Mouse (Mus musculus): Measurements from ENCODE around the gene Prkce. TPM values are rescaled to one million over a fixed set of nuclear protein-coding genes. Genes with fewer than 3 reads are reported as not detected.

Gene Prkce
- polyA plus RNA-seq, 1 experiment from 2014 or later: 5.2 TPM

- H3K27me3 ChIP-seq (replicated peaks; ENCODE audit: control insufficient read depth, insufficient read depth, low read length): no peaks in the 10 kb centered on the region
- H3K36me3 ChIP-seq (ENCODE audit: control insufficient read depth, insufficient read depth): no peaks in the 10 kb centered on the region
- H3K9me3 ChIP-seq (ENCODE audit: control insufficient read depth): no peaks in the 10 kb centered on the region
- H3K4me2 ChIP-seq (replicated peaks; ENCODE audit: low read depth): no peak overlapping the region
- no peak overlapping the region for H3K4me3 ChIP-seq (ENCODE audit: low read depth, low read length)
- H3K27ac ChIP-seq (ENCODE audit: low read depth, low read length): no peak overlapping the region
- 0 out of 2 replicates have a peak, but pooled peaks cover 5% of the 10 kb centered on the region for H3K4me1 ChIP-seq (replicated peaks; ENCODE audit: control insufficient read depth, insufficient read depth, low read length)
- WGBS: 77% methylated on average over 11 of the region's 11 CpGs
- H3K9ac ChIP-seq (ENCODE audit: low read depth, low read length): no peak overlapping the region
- no peak for ATAC-seq
- TF ChIP-seq CTCF (IDR thresholded peaks at IDR 0.05; ENCODE audit: low read depth): no peak
Observed at GRCm38 (mm10) chr17:86404795-86405501, 237.4 kb downstream of the Prkce start.

DNA sequence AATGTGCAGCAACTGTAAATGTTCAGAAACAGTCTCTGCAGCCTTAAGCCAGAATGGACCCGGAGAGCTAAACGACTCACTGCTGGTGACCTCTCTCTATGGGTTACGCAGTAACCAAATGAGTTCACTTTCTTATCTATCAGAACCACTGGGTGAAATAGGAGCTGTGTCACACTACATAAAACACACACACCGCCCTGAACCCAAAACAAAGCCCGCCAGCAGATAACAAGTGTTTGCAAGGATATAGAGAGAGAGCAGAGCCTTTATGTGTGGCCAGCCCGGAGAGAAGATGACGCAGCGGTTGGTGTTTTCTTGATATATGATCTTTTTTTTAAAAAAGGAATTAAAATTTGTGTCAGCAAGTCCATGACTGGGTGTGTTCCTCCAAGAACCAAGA lies 238.1 kb downstream of the Prkce start:
- WGBS: 67% methylated on average over 8 of the region's 8 CpGs
- H3K36me3 ChIP-seq (ENCODE audit: control insufficient read depth, insufficient read depth): no peaks in the 10 kb centered on the region
- no peak overlapping the region for H3K9ac ChIP-seq (ENCODE audit: low read depth, low read length)
- TF ChIP-seq CTCF (IDR thresholded peaks at IDR 0.05; ENCODE audit: low read depth): no peak
- no peak overlapping the region for H3K4me2 ChIP-seq (replicated peaks; ENCODE audit: low read depth)
- no peak overlapping the region for H3K4me3 ChIP-seq (ENCODE audit: low read depth, low read length)
- H3K9me3 ChIP-seq (ENCODE audit: control insufficient read depth): no peaks in the 10 kb centered on the region
- no peak overlapping the region for H3K27ac ChIP-seq (ENCODE audit: low read depth, low read length)
- H3K27me3 ChIP-seq (replicated peaks; ENCODE audit: control insufficient read depth, insufficient read depth, low read length): no peaks in the 10 kb centered on the region
- ATAC-seq: no peak
- H3K4me1 ChIP-seq (replicated peaks; ENCODE audit: control insufficient read depth, insufficient read depth, low read length): 0 out of 2 replicates have a peak, but pooled peaks cover 5% of the 10 kb centered on the region

DNA sequence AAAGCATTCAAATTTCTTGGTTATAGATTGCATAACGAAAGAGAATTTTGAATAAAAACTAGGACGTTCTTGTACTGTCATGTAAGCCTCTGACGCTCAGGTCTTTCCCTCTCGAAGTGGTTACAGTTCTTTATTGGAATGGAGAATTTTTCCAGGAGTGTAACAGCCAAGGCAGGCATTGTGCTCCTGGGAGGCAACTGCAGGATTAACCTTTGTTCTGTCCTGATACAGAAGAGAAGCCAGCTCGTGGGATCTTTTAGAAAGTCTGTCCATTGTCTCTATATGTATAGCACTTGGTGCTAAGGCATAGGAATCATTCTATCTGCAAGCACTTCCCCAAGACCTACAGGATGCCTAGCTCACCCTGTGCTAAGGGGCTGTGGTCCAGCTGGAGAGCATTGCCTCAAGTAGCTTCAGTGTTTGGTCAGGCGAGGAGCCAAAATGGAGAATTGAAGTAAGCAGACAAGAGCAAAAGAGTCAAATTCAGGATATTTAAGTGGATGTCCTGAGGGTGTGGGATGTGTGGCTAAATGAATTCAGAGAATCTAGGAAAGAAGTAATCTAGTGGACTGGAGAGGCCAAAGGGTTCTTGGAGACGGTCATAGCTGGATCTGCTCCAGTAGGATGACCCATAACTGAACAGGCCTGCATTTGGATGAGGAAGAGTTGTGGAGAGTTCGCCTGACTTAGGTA lies 240.5 kb downstream of the Prkce start:
- Histone ChIP-seq H3K4me2 (replicated peaks; ENCODE audit: low read depth) (no peak overlapping the region), H3K9ac (ENCODE audit: low read depth, low read length) (no peak overlapping the region), H3K4me3 (ENCODE audit: low read depth, low read length) (no peak overlapping the region), H3K4me1 (replicated peaks; ENCODE audit: control insufficient read depth, insufficient read depth, low read length) (0 out of 2 replicates have a peak, but pooled peaks cover 5% of the 10 kb centered on the region), H3K36me3 (ENCODE audit: control insufficient read depth, insufficient read depth) (no peaks in the 10 kb centered on the region), H3K9me3 (ENCODE audit: control insufficient read depth) (no peaks in the 10 kb centered on the region), H3K27ac (ENCODE audit: low read depth, low read length) (no peak overlapping the region), H3K27me3 (replicated peaks; ENCODE audit: control insufficient read depth, insufficient read depth, low read length) (no peaks in the 10 kb centered on the region)
- ATAC-seq: no peak
- no peak for TF ChIP-seq CTCF (IDR thresholded peaks at IDR 0.05; ENCODE audit: low read depth)
- 66% methylated on average over 8 of the region's 8 CpGs for WGBS

- H3K9ac ChIP-seq (ENCODE audit: low read depth, low read length): no peak overlapping the region
- H3K27me3 ChIP-seq (replicated peaks; ENCODE audit: control insufficient read depth, insufficient read depth, low read length): no peaks in the 10 kb centered on the region
- no peak overlapping the region for H3K4me2 ChIP-seq (replicated peaks; ENCODE audit: low read depth)
- H3K4me3 ChIP-seq (ENCODE audit: low read depth, low read length): no peak overlapping the region
- no peak for ATAC-seq
- H3K4me1 ChIP-seq (replicated peaks; ENCODE audit: control insufficient read depth, insufficient read depth, low read length): 0 out of 2 replicates have a peak, but pooled peaks cover 5% of the 10 kb centered on the region
- no peaks in the 10 kb centered on the region for H3K9me3 ChIP-seq (ENCODE audit: control insufficient read depth)
- no peaks in the 10 kb centered on the region for H3K36me3 ChIP-seq (ENCODE audit: control insufficient read depth, insufficient read depth)
- WGBS: 84% methylated on average over 5 of the region's 5 CpGs
- H3K27ac ChIP-seq (ENCODE audit: low read depth, low read length): no peak overlapping the region
- TF ChIP-seq CTCF (IDR thresholded peaks at IDR 0.05; ENCODE audit: low read depth): no peak
Observed at GRCm38 (mm10) chr17:86408614-86409006, 241.0 kb downstream of the Prkce start.

- 84% methylated on average over 8 of the region's 8 CpGs for WGBS
- H3K9ac ChIP-seq (ENCODE audit: low read depth, low read length): no peak overlapping the region
- no peak for ATAC-seq
Observed at GRCm38 (mm10) chr17:86409485-86409884, 241.9 kb downstream of the Prkce start.

GRCm38 (mm10) chr17:86410496-86410895 lies 242.9 kb downstream of the Prkce start:
- Histone ChIP-seq H3K27ac (ENCODE audit: low read depth, low read length) (no peak overlapping the region), H3K9me3 (ENCODE audit: control insufficient read depth) (no peaks in the 10 kb centered on the region), H3K4me1 (replicated peaks; ENCODE audit: control insufficient read depth, insufficient read depth, low read length) (0 out of 2 replicates have a peak, but pooled peaks cover 5% of the 10 kb centered on the region), H3K27me3 (replicated peaks; ENCODE audit: control insufficient read depth, insufficient read depth, low read length) (no peaks in the 10 kb centered on the region), H3K9ac (ENCODE audit: low read depth, low read length) (no peak overlapping the region), H3K36me3 (ENCODE audit: control insufficient read depth, insufficient read depth) (no peaks in the 10 kb centered on the region), H3K4me3 (ENCODE audit: low read depth, low read length) (no peak overlapping the region), H3K4me2 (replicated peaks; ENCODE audit: low read depth) (no peak overlapping the region)
- 78% methylated on average over 12 of the region's 12 CpGs for WGBS
- no peak for TF ChIP-seq CTCF (IDR thresholded peaks at IDR 0.05; ENCODE audit: low read depth)
- no peak for ATAC-seq

More at GRCm38 (mm10) chr17:86409485-86409884, 241.9 kb downstream of the Prkce start:
- Histone ChIP-seq H3K4me2 (replicated peaks; ENCODE audit: low read depth) (no peak overlapping the region), H3K9me3 (ENCODE audit: control insufficient read depth) (no peaks in the 10 kb centered on the region), H3K27me3 (replicated peaks; ENCODE audit: control insufficient read depth, insufficient read depth, low read length) (no peaks in the 10 kb centered on the region), H3K36me3 (ENCODE audit: control insufficient read depth, insufficient read depth) (no peaks in the 10 kb centered on the region), H3K4me1 (replicated peaks; ENCODE audit: control insufficient read depth, insufficient read depth, low read length) (0 out of 2 replicates have a peak, but pooled peaks cover 5% of the 10 kb centered on the region), H3K27ac (ENCODE audit: low read depth, low read length) (no peak overlapping the region), H3K4me3 (ENCODE audit: low read depth, low read length) (no peak overlapping the region)
- no peak for TF ChIP-seq CTCF (IDR thresholded peaks at IDR 0.05; ENCODE audit: low read depth)
